Mouse (Mus musculus): ENCODE results near the gene Krt76.

Krt76 gene

DNA sequence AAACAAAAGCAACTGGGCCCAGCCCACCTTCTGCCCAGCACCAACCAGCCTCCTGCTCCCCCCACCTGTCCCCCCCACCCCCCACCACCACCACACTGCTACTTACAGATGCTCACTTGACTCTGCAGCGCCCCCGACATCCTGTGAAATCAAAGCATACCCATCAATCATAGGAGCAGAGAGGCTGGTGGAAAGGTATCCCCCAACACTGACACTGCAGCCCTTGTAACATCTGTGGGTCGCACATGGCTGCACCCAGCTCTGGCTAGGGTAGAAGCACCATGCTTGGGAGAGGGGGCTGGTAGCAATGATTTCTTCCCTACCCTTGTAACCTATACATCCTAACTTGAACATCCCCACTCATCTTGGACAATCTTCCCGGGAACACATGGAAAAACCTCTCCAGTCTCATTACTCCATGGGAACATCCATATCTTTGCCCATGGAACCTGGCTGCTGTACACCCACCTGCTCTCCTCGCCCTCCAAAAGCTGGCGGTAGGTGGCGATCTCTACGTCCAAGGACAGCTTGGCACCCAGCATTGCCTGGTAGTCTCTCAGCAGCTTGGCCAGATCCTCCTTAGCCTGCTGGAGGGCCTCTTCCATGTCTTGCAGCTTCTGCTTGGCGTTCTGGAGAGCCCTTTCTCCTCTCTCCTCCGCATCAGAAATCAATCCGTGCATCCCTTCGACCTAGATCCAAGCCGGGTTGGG lies 32.1 kb downstream of the Krt76 start:
- in situ Hi-C loops (cut with MboI, MseI): no loop called here

DNA sequence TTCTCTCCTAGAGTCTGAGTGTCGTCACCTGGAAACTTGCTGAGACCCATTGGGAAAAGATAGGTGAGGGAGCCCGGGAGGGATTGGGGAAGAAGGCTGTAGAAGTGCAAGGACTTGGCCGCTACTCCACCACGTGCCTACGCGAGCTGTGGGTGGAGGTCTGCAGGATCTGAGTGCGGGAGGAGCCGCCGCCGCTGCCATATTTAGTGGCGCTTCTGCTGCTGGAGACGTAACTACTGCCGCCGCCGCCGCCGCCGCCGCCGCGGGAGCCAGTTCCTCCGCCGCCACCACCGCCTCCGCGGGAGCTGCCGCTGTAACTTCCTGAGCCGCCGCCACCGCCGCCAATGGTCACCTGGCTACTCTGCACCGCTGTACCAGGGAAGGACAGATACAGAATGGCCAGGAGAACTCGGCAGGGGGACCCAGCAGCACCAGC lies 33.0 kb downstream of the Krt76 start:
- in situ Hi-C loops (cut with MboI, MseI): no loop called here

DNA sequence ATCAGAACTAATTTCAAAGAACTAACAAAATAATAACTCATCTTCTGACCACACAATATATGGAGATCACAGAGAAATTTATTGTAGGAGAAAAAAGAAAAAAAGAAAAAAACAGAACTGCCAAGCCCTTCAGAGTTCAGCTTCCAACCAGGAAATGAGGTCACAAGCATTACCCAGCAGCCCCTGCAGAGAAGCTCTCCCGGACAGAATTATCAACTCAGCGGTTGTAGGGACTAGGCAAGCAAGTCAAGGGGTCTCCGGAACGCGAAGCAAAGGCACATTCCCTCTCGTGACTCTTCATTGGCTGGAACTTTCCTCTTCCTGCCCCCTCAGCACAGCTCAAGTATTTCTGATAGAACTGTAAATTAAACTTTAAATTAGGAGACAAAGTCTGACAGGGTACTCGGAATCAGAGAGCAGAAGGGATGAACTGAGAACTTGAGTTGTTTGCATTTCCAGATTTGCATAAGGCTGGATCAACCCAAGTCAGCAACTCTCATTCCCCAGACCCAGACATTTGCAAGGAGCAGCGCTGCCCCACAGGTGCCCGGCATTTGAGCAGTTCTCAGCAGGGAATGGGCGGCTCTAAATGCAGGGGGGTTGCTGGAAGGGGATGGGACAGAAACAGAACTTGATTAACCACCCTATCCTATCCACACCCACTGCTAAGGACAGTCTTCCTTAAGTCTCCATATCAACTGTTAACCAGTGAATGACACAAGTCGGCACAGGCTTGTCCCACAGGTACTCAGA lies 33.9 kb downstream of the Krt76 start:
- in situ Hi-C loops (cut with MboI, MseI): no loop called here

DNA sequence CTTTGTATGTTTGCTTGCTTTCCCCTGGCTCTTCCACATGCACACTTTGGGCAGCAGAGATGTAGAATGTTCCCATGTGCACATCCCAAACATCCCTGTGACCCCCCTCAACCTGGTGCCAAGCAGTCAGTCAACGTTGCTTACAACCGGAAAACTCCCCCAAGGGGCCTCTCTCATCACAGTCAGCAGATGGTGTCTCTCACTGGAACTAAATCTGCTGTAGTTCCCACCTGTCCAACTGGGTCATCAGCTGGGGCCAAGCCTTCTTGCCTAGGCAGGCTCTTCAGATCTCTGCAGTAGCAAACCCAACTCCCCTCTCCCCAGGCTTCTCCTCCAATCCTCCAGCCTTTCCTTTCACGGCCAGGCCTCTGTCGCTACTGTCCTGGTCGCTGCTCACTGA lies 36.0 kb downstream of the Krt76 start:
- in situ Hi-C loops (cut with MboI, MseI): no loop called here

DNA sequence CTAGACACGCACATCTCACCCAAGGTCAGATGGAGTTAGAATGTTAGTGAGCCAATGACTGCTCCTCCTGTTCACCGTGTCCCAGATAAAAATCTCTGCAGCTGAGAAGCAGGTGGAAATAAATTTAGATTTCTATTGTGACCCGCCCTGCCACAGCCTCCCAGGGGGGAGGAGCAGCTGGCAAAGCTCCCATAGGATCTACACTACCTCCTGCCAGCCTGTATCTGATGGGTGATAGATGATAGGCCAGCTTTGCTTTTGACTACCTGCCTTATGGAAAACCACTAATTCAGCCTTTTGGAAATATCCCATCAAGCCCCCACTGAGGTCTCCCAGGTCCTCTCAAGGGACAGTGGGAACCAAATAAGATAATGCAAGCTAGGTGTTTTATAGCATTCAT lies 37.0 kb downstream of the Krt76 start:
- in situ Hi-C loops (cut with MboI, MseI): no loop called here

DNA sequence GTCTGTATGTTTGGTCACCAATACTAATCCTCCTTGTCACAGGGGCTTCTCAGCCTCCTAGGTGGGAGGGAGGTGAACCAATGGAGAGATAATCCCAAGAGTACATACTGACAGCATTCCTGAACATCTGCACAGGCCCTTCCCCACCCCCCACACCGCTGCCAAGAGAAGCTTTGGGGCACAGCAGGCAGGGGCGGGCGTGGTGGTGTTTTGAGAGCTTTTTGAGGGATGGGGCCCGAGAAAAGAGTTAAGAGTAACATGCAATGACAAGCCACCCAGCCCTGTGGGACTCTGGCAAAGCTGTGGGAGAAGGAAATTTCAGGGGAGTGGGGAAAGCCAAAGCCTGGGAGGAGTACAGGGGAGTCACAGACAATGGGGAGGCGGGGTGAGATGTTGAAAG lies 38.4 kb downstream of the Krt76 start:
- in situ Hi-C loops (cut with MboI, MseI): no loop called here

DNA sequence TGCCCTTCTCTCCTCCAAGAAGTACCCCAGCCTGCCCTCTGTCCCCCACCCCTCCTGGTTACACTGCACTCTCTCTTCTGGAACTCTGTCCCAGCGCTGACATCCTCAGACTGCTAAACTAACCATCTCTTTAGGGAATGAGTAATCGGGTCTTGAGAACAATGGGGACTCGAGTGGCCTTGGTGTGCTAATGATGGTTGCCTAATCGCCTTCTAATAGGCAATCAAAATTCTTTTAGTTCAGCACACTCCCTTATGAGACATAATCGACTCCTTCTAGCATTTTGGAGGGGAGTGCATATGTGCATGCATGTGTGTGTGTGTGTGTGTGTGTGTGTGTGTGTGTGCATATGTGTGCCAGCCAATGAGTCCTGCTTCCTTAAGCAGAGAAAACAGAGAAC lies 40.1 kb downstream of the Krt76 start:
- in situ Hi-C loops (cut with MboI, MseI): no loop called here

DNA sequence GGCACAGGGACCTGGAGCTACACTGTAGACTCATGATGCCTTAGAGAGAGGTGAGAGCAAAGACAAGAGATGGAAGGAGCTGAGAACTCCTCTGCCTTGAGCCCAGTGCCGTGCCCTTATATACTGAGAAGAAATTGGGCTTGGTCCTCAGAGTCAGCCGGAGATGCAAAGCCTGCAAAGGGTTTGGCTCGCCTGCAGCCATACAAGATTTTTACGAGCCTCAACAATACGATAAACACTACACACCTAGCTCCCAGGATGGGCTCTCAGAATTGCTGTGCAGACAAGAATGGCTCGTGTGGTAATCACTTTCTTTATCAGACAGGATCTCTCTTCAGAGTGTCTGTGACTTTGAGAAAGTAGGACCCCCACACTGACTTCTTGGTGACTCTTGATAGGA lies 42.0 kb downstream of the Krt76 start, which contains the start of gene Krt1:
TSS of gene Krt1 (minus strand) at position 101 of the 400 bp plus-strand sequence.
- in situ Hi-C loops (cut with MboI, MseI): no loop called here

DNA sequence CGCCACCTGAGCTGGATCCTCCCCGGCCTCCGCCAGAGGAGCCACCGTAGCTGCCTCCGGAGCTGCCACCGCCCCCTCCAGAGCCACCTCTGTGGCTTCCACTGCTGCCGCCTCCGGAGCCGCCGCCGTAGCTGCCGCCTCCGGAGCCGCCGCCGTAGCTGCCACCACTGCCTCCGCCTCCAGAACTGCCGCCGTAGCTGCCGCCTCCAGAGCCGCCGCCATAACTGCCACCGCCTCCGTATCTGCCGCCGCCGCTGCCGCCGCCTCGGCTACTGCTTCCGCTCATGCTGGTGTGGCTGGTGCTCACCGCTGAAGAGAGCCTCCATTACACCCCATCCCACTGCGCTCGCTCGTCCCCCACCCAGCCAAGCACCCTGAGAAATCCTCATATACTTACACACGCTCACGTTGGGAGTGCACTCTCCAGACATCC lies 46.7 kb downstream of the Krt76 start:
- in situ Hi-C loops (cut with MboI, MseI): no loop called here

DNA sequence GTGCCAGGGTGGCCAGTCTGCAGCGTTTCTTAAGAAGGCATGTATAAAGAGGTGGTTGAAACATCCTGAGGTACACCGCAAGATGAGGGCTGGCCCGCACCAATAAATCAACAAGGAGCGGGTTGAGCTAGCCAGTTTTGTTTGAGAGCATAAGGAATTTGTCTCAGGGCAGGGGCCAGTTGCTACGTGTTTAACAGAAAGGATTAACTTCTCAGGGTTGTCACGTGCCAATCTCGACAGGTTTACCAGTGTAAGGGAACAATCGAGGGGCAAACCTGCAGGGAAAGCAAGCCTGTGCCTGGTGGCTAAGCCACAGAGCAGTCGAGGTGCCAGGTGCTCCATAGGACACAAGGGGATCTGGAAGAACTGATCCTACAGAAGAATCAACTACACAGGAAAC lies 49.5 kb downstream of the Krt76 start:
- in situ Hi-C loops (cut with MboI, MseI): loop anchor here in 1 of 2 experiments (5.0 kb wide), 1 partner anchor 219 kb away; no protein-coding TSS in a partner anchor

DNA sequence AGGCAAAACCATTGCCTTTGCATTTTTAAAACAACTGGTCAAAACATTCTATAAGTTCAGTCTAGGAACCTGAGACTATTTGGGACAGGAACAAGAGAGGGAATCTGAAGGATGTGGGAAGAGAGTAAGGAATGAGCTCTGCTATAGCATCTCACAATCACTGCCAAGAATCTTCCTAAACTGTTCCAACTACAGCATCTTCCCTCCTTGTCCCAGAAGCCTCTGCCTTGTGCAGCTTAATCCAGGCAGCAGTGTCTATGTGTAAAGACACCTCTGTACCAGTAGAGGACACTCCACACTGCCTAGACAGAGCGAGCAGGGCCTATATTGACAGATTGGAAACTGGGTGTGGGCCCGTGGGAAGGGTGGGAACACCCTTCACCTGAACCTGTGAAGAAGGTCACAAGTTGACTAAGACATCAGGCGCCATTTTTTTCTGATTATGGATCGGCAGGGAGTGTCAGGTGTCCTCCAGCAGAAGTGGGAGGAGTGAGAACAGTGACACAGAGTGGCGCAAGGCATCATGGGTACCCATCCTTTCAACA lies 57.9 kb downstream of the Krt76 start:
- in situ Hi-C loops (cut with MboI, MseI): no loop called here

All from T-helper 17 cell (primary cell).